Mouse (Mus musculus) thymus, adult 2 months (tissue): ENCODE data around the gene Atp6v1e1.

Source experiments
- CTCF ChIP-seq: fragments of 200-500 bp; IDR thresholded peaks from 2 replicates; pipeline ENCODE4 v1.5.1; 2012; ENCODE audit warnings: mild to moderate bottlenecking, control low read depth, low read length, moderate library complexity, borderline replicate concordance; ENCODE audit not compliant: control insufficient read depth, poor library complexity, insufficient read depth; ENCODE audit errors: extremely low read depth
- POLR2A ChIP-seq: fragments of 200-500 bp; IDR thresholded peaks from 2 replicates; pipeline ENCODE4 v1.6.1; 2012; ENCODE audit warnings: mild to moderate bottlenecking, low read length, control low read depth, moderate library complexity; ENCODE audit not compliant: control insufficient read depth, poor library complexity, insufficient read depth; ENCODE audit errors: extremely low read depth

GRCm38 (mm10) chr6:120822307-120822928 is at the start of gene Atp6v1e1:
- TF ChIP-seq POLR2A (peak; percentile 66), CTCF (0 out of 2 replicates have a peak, but pooled peaks have one; percentile 21)
